Mouse (Mus musculus): ENCODE results near the gene Sycp3.
A peak's percentile ranks its signal among the peaks of the same experiment; 100 is the strongest.
"Not testable (repeated sequence)": the region's sequence is repeated elsewhere in the genome, so short reads cannot be mapped to it uniquely, and the experiment has no call there.

Sycp3 gene

GRCm38 (mm10) chr10:88459502-88459992, at the start of gene Sycp3:
Sycp3 (plus strand) TSS chr10:88459569.
- DNase-seq (ENCODE audit: extremely low spot score, low read depth, low spot score) = no peak

GRCm38 (mm10) chr10:88409751-88410150, 49.6 kb upstream of the Sycp3 start:
- no peak for DNase-seq (ENCODE audit: extremely low spot score, low read depth, low spot score)

- no peak for DNase-seq (ENCODE audit: extremely low spot score, low read depth, low spot score)
Observed at GRCm38 (mm10) chr10:88412290-88412995, 46.9 kb upstream of the Sycp3 start.

- DNase-seq (ENCODE audit: extremely low spot score, low read depth, low spot score) = no peak
Observed at GRCm38 (mm10) chr10:88417686-88418085, 41.7 kb upstream of the Sycp3 start.

GRCm38 (mm10) chr10:88420141-88420541, 39.2 kb upstream of the Sycp3 start:
- DNase-seq (ENCODE audit: extremely low spot score, low read depth, low spot score) = no peak

GRCm38 (mm10) chr10:88420655-88421435, 38.5 kb upstream of the Sycp3 start:
- no peak for DNase-seq (ENCODE audit: extremely low spot score, low read depth, low spot score)

- DNase-seq (ENCODE audit: extremely low spot score, low read depth, low spot score) = peak; percentile 44
Observed at GRCm38 (mm10) chr10:88426158-88426816, 33.1 kb upstream of the Sycp3 start.

- DNase-seq (ENCODE audit: extremely low spot score, low read depth, low spot score) = no peak
Observed at GRCm38 (mm10) chr10:88426896-88427295, 32.5 kb upstream of the Sycp3 start.

- no peak for DNase-seq (ENCODE audit: extremely low spot score, low read depth, low spot score)
Observed at GRCm38 (mm10) chr10:88427998-88428397, 31.4 kb upstream of the Sycp3 start.

- DNase-seq (ENCODE audit: extremely low spot score, low read depth, low spot score) = no peak
Observed at GRCm38 (mm10) chr10:88441224-88441623, 18.1 kb upstream of the Sycp3 start.

GRCm38 (mm10) chr10:88451221-88451620, 8.1 kb upstream of the Sycp3 start:
- DNase-seq (ENCODE audit: extremely low spot score, low read depth, low spot score) = no peak

GRCm38 (mm10) chr10:88451990-88452389, 7.4 kb upstream of the Sycp3 start:
- DNase-seq (ENCODE audit: extremely low spot score, low read depth, low spot score) = no peak

- DNase-seq (ENCODE audit: extremely low spot score, low read depth, low spot score) = peak; percentile 5
Observed at GRCm38 (mm10) chr10:88457816-88458215, 1.6 kb upstream of the Sycp3 start.

GRCm38 (mm10) chr10:88460122-88460820, 902 bp downstream of the Sycp3 start:
- DNase-seq (ENCODE audit: extremely low spot score, low read depth, low spot score) = no peak

- DNase-seq (ENCODE audit: extremely low spot score, low read depth, low spot score) = not testable (repeated sequence)
Observed at GRCm38 (mm10) chr10:88482866-88483265, 23.5 kb downstream of the Sycp3 start.

- DNase-seq (ENCODE audit: extremely low spot score, low read depth, low spot score) = no peak
Observed at GRCm38 (mm10) chr10:88488629-88489028, 29.3 kb downstream of the Sycp3 start.

GRCm38 (mm10) chr10:88491632-88492031, 32.3 kb downstream of the Sycp3 start:
- DNase-seq (ENCODE audit: extremely low spot score, low read depth, low spot score) = no peak

GRCm38 (mm10) chr10:88492658-88493057, 33.3 kb downstream of the Sycp3 start:
- DNase-seq (ENCODE audit: extremely low spot score, low read depth, low spot score) = no peak

GRCm38 (mm10) chr10:88494959-88495587, 35.7 kb downstream of the Sycp3 start:
- DNase-seq (ENCODE audit: extremely low spot score, low read depth, low spot score) = no peak

GRCm38 (mm10) chr10:88496864-88497564, 37.6 kb downstream of the Sycp3 start:
- DNase-seq (ENCODE audit: extremely low spot score, low read depth, low spot score) = no peak

All from hindlimb bud, embryonic 11.5 days (tissue).